Mouse (Mus musculus) forebrain, embryonic 11.5 days (tissue): Measurements from ENCODE around the gene Bves. TPM values are rescaled to one million over a fixed set of nuclear protein-coding genes. Genes with fewer than 3 reads are reported as not detected.
"Not testable (repeated sequence)": the region's sequence is repeated elsewhere in the genome, so short reads cannot be mapped to it uniquely, and the experiment has no call there.

Experiments
- ATAC-seq: fragments of 200-750 bp; cut with Nextera tagmentation; replicated peaks from 2 replicates; pipeline ENCODE4 v1.8.0; 2017; ENCODE audit warnings: moderate TSS enrichment; ENCODE audit not compliant: low FRiP score
- DNase-seq: peaks from one replicate; pipeline ENCODE4 v3.0.0-alpha.2; 2017; ENCODE audit warnings: low spot score
- H3K27ac ChIP-seq: fragments of 300-500 bp; sonication (generic); 2 replicates; pipeline ENCODE4 v1.5.1; 2014; ENCODE audit warnings: low read depth, low read length
- H3K27me3 ChIP-seq: fragments of 300-500 bp; sonication (generic); 2 replicates; pipeline ENCODE4 v1.6.1; 2014; ENCODE audit warnings: mild to moderate bottlenecking, low read length, mixed read lengths; ENCODE audit not compliant: control insufficient read depth, insufficient read depth
- H3K36me3 ChIP-seq: fragments of 300-500 bp; sonication (generic); 2 replicates; pipeline ENCODE4 v1.6.1; 2014; ENCODE audit warnings: mild to moderate bottlenecking, low read length, moderate library complexity, mixed read lengths; ENCODE audit not compliant: control insufficient read depth, insufficient read depth
- H3K4me1 ChIP-seq: fragments of 300-500 bp; sonication (generic); replicated peaks from 2 replicates; pipeline ENCODE4 v1.6.1; 2014; ENCODE audit warnings: low read length, mixed read lengths; ENCODE audit not compliant: control insufficient read depth, insufficient read depth
- H3K4me2 ChIP-seq: fragments of 300-500 bp; sonication (generic); 2 replicates; pipeline ENCODE4 v1.6.1; 2014; ENCODE audit warnings: low read depth, mild to moderate bottlenecking, low read length, moderate library complexity, mixed read lengths; ENCODE audit not compliant: severe bottlenecking
- H3K4me3 ChIP-seq: fragments of 300-500 bp; sonication (generic); 2 replicates; pipeline ENCODE4 v1.5.1; 2014; ENCODE audit warnings: low read depth, low read length
- H3K9ac ChIP-seq: fragments of 300-500 bp; sonication (generic); 2 replicates; pipeline ENCODE4 v1.6.1; 2014; ENCODE audit warnings: low read length
- H3K9me3 ChIP-seq: fragments of 300-500 bp; sonication (generic); 2 replicates; pipeline ENCODE4 v1.6.1; 2016; ENCODE audit warnings: low read length, mixed read lengths; ENCODE audit not compliant: control insufficient read depth
- WGBS: fragments of 180-500 bp; shearing (Covaris S2); extraction: QIAGEN DNeasy Blood & Tissue Kit; methylation state at CpG from one replicate; pipeline ENCODE4 v1.1.7; 2014; 5-methylcytosine and 5-hydroxymethylcytosine counted together
- polyA plus RNA-seq: library from polyadenylated mRNA; unstranded; fragments of >200 nt; fragmentation: Nextera tagmentation; extraction: Ambion mirVana; gene quantifications from 2 replicates; pipeline ENCODE4 v1.2.1, GENCODE M21; 2014

Bves gene
- 1.5 and 2.4 TPM in 2 replicates for polyA plus RNA-seq

DNA sequence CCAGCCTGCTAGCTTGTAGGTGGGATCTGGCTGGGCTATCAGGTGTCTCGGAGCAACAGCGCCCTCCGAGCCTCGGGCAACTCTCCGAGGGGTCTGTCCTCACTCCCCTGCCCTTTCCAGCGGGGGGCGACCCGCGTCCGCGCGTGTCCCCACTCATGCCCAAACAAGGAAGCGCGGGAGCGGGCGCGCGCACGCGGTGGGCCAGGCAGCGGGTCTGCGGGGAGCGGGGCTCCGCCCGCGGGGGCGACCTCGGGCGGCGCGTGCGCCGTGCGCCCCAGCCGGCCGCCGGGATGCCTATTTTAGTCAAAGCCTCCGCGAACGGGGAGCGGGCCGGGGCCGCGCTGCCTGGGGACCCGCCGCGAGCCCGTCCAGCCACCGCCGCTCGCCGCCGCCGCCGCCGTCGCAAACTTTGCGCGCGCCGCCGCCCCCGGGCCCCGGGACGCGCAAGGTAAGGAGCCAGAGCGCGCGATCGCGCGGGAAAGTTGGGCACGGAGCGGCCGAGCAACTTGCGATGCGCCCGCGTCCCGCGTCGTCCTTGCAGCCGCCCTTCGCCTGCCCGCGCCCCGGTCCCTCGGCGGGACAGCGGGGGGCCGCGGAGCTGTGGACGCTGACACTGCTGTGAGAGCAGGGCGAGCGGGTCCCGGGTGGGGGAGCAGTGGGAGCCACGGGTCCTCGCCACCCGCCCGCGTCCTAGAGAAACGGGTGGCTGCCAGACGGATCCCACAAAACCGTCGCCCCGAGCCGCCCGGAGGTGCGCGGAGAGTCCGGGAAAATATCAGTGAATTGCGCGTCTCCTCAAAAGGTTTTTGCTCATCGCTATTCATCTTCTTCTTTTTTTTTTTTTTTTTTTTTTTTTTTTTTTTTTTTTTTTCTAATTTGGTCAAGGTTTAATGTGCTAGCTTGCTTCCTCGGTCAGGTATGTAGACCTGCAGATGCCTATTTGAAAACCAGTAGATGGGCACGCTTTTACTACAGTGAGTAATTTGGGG lies at the start of gene Bves:
TSS of gene Bves (plus strand) at position 339 of the 989 bp plus-strand sequence.
- no peaks in the 10 kb centered on the region for H3K4me1 ChIP-seq
- WGBS, result under 1% methylated on average over 85 of the region's 116 CpGs
- ATAC-seq, result peak; percentile 86

GRCm38 (mm10) chr10:45288351-45288750 lies 47.2 kb upstream of the Bves start:
- no peak for ATAC-seq
- no peaks in the 10 kb centered on the region for H3K36me3 ChIP-seq
- H3K4me3 ChIP-seq, result no peak overlapping the region
- H3K9ac ChIP-seq, result no peak overlapping the region
- H3K4me2 ChIP-seq, result no peak overlapping the region
- no peak for DNase-seq
- H3K27me3 ChIP-seq, result peaks cover 22% of the 10 kb centered on the region
- H3K27ac ChIP-seq, result no peak overlapping the region
- no peaks in the 10 kb centered on the region for H3K9me3 ChIP-seq
- WGBS, result 48% methylated on average over 7 of the region's 7 CpGs
- no peaks in the 10 kb centered on the region for H3K4me1 ChIP-seq

More for the DNA sequence above, at the start of gene Bves:
- peak within 1 kb of the TSS; percentile 71 for H3K9ac ChIP-seq
- H3K27ac ChIP-seq, result no peak within 1 kb of the TSS
- no peaks in the 10 kb centered on the region for H3K36me3 ChIP-seq
- peak within 1 kb of the TSS; percentile 64 for H3K4me3 ChIP-seq
- H3K4me2 ChIP-seq, result peak within 1 kb of the TSS; percentile 95
- DNase-seq, result peak; percentile 81
- no peaks in the 10 kb centered on the region for H3K9me3 ChIP-seq
- peaks cover 16% of the 10 kb centered on the region for H3K27me3 ChIP-seq

- Histone ChIP-seq H3K4me2 (peak overlapping the region; percentile 81), H3K9me3 (no peaks in the 10 kb centered on the region), H3K36me3 (no peaks in the 10 kb centered on the region), H3K9ac (peak overlapping the region; percentile 37), H3K4me3 (peak overlapping the region; percentile 42), H3K27me3 (peaks cover 22% of the 10 kb centered on the region), H3K4me1 (no peaks in the 10 kb centered on the region), H3K27ac (no peak overlapping the region)
- ATAC-seq (peak; percentile 82), DNase-seq (peak; percentile 70)
- WGBS, result 2% methylated on average over 71 of the region's 71 CpGs
These were observed 46.1 kb upstream of the Bves start for GRCm38 (mm10) chr10:45289218-45290105.

GRCm38 (mm10) chr10:45290618-45291017 lies 45.0 kb upstream of the Bves start:
- Histone ChIP-seq H3K36me3 (no peaks in the 10 kb centered on the region), H3K4me3 (no peak overlapping the region), H3K9ac (no peak overlapping the region), H3K27me3 (peaks cover 22% of the 10 kb centered on the region), H3K4me1 (no peaks in the 10 kb centered on the region), H3K9me3 (no peaks in the 10 kb centered on the region), H3K27ac (no peak overlapping the region), H3K4me2 (no peak overlapping the region)
- ATAC-seq (no peak), DNase-seq (no peak)
- WGBS, result 38% methylated on average over 5 of the region's 5 CpGs

- H3K27ac ChIP-seq, H3K4me1 ChIP-seq, H3K9ac ChIP-seq, DNase-seq, H3K36me3 ChIP-seq, H3K4me2 ChIP-seq, H3K9me3 ChIP-seq, ATAC-seq, H3K4me3 ChIP-seq: not testable (repeated sequence)
- 70% methylated on average over 4 of the region's 4 CpGs for WGBS
- peaks cover 22% of the 10 kb centered on the region for H3K27me3 ChIP-seq
These were observed 43.4 kb upstream of the Bves start for GRCm38 (mm10) chr10:45292159-45292558.

DNA sequence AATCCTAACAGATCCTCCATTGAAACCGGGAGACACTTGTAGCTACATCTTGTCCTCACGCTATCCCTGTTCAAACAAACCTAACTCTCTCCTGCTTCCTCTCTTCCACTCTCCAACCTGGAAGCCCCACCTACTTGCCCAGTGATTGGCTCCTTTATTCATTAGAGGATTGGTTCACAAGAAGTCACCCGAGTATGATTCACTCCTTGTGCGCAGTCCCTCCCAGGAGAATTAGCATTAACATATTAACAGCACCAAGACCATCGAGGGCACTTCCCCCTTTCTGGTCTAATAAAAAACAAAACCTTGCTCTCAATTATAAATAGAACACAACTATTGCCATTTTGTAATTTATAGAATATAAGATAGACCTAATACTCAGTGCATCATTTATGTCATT lies 40.5 kb upstream of the Bves start:
- H3K27me3 ChIP-seq, result peaks cover 6% of the 10 kb centered on the region; the same call in 1 of the 2 replicates
- no peak for ATAC-seq
- no peaks in the 10 kb centered on the region for H3K36me3 ChIP-seq
- no peaks in the 10 kb centered on the region for H3K9me3 ChIP-seq
- no peak for DNase-seq
- no peaks in the 10 kb centered on the region for H3K4me1 ChIP-seq
- H3K9ac ChIP-seq, result no peak overlapping the region
- H3K4me3 ChIP-seq, result no peak overlapping the region
- WGBS, result 81% methylated on average over 5 of the region's 5 CpGs
- no peak overlapping the region for H3K27ac ChIP-seq
- no peak overlapping the region for H3K4me2 ChIP-seq

DNA sequence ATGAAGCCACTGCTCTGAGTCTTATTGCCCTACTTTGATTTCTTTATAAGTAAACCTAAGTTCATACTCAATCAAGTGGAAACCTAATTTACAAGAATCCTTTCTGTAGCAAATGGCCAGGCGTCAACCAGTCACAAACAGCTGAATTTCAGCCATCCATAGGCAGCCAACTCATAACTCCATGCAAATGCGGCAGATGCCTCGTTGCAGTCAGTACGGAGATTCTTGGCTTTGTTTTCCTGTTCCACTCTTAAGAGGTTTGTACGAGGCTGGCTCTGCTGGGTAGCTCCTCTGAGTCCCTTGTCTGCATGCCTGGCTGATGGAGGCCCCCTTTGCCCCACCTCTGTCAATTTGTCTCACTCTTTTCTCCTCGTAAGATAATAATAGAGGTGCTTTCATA lies 37.1 kb upstream of the Bves start:
- Histone ChIP-seq H3K27me3 (no peaks in the 10 kb centered on the region), H3K9me3 (no peaks in the 10 kb centered on the region), H3K36me3 (no peaks in the 10 kb centered on the region), H3K4me1 (no peaks in the 10 kb centered on the region), H3K4me3 (no peak overlapping the region), H3K4me2 (no peak overlapping the region), H3K27ac (no peak overlapping the region), H3K9ac (no peak overlapping the region)
- WGBS, result 63% methylated on average over 6 of the region's 6 CpGs
- no peak for DNase-seq
- ATAC-seq, result no peak

DNA sequence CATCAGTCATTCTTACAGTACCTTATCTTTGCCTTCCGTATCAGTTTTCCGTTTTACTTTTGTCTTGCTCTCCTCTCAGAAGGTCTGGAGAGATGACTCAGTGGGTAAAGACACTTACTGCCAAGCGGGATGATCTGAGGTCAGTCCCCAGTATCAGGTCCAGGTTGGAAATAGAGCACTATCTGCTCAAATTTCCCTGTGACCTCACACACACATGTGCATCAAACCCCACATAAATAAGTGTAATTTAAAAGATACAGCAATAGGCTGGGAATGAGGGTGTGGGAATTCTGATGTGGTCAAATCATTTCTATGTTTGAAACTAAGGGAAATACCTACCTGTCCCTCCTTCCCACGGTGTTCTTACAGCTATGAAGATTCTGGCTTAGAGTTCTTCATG lies 36.1 kb upstream of the Bves start:
- H3K4me3 ChIP-seq, result no peak overlapping the region
- no peaks in the 10 kb centered on the region for H3K36me3 ChIP-seq
- H3K4me1 ChIP-seq, result no peaks in the 10 kb centered on the region
- no peaks in the 10 kb centered on the region for H3K9me3 ChIP-seq
- DNase-seq (no peak), ATAC-seq (no peak)
- no peak overlapping the region for H3K27ac ChIP-seq
- no peaks in the 10 kb centered on the region for H3K27me3 ChIP-seq
- H3K4me2 ChIP-seq, result no peak overlapping the region
- H3K9ac ChIP-seq, result no peak overlapping the region
- 90% methylated on average over 4 of the region's 4 CpGs for WGBS
